Comparison of ENCODE assay signal across 8 mouse cellular contexts in the genomic region with DNA sequence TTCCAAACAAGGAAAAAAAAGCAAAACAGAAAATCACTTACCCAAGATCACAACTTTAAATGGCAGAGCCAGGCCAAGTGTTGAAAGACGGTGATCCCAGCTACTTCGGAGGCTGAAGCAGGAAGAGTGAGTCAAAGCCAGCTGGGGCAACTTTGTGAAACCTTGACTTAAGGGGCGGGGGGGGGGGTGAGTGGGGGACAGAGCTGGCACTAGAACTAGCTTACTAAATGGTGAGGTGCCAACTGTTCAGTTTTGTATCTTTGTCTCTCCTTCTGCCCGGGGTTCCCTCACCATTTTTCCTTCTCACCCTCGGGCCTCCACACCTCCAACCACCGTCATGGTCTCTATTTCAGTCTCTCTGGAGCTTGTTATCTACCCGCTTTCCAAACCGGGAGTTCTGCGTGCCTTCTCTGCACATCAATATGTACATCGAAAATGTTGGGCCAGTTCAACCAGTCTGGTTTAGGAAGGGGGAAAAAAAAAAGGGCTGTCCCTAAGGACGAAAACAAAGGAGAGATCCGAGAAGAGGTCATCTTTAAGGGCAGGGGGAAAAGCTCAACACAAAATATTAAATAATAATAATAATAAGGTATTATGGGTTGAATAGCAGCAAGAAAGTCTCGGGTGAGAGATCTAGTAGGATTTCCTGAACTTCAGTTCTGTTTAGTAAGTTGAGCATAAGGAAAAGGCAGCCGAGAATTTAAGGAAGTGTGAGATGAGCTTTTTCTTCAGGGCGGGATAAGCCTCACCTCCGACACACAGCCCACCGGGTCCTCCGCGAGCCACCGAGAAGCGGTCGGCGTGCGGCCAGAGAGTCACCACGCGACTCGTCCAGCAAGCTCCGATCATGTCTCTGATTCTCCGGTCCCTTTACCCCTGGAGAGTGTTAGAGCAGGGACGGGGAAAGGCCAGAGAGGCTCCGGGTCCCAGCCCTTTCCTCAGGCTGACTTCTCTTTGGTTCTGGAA. TPM values are rescaled to one million over a fixed set of nuclear protein-coding genes. Genes with fewer than 3 reads are reported as not detected.
DNase-seq lines count a peak whose midpoint lies in the region; ATAC-seq lines count a peak whose summit lies in the region.

No protein-coding gene starts in this region.

- H3K27me3 ChIP-seq in forebrain, embryonic 12.5 days: no peaks in the 10 kb centered on the region
- no peaks in the 10 kb centered on the region for H3K27me3 ChIP-seq in liver, embryonic 13.5 days

- H3K4me1 ChIP-seq in forebrain, embryonic 12.5 days: peaks cover 45% of the 10 kb centered on the region
- peaks cover 78% of the 10 kb centered on the region for H3K4me1 ChIP-seq in liver, embryonic 13.5 days (replicated peaks)

- H3K36me3 ChIP-seq in forebrain, embryonic 12.5 days (replicated peaks): peaks cover 46% of the 10 kb centered on the region
- H3K36me3 ChIP-seq in liver, embryonic 13.5 days: peaks cover 52% of the 10 kb centered on the region

- H3K9me3 ChIP-seq in forebrain, embryonic 12.5 days: no peaks in the 10 kb centered on the region
- no peaks in the 10 kb centered on the region for H3K9me3 ChIP-seq in liver, embryonic 13.5 days (replicated peaks)

- peak overlapping the region; percentile 92 for H3K4me3 ChIP-seq in forebrain, embryonic 12.5 days (replicated peaks)
- peak overlapping the region; percentile 81 for H3K4me3 ChIP-seq in liver, embryonic 13.5 days (replicated peaks)

- H3K9ac ChIP-seq in forebrain, embryonic 12.5 days: peak overlapping the region; percentile 83
- peak overlapping the region; percentile 80 for H3K9ac ChIP-seq in liver, embryonic 13.5 days

- peak overlapping the region; percentile 93 for H3K4me2 ChIP-seq in forebrain, embryonic 12.5 days
- peak overlapping the region; percentile 96 for H3K4me2 ChIP-seq in liver, embryonic 13.5 days

- peak; percentile 45 for DNase-seq in cerebellum, adult 9-11 months
- DNase-seq in cerebellum, adult 8-10 months: no peak
- peak; percentile 42 for DNase-seq in A20 (ENCODE audit: low read depth, low spot score)
- no peak for DNase-seq in liver, embryonic 13.5 days
- DNase-seq in frontal cortex, adult 2 months (ENCODE audit: extremely low spot score in 1 of 2, low spot score in 1 of 2): no peak
- DNase-seq in layer of hippocampus, adult 9-11 months: no peak

- ATAC-seq in forebrain, embryonic 12.5 days (ENCODE audit: low FRiP score): peak; percentile 18; the same call in 1 of the 2 replicates
- ATAC-seq in liver, embryonic 13.5 days (ENCODE audit: low read depth): peak; percentile 19
- no peak for ATAC-seq in inflammation-experienced regulatory T-cells, adult 6 months

- H3K27ac ChIP-seq in forebrain, embryonic 12.5 days: peak overlapping the region; percentile 90
- H3K27ac ChIP-seq in liver, embryonic 13.5 days: peak overlapping the region; percentile 81

- WGBS in forebrain, embryonic 12.5 days: 10% methylated on average over 31 of the region's 31 CpGs
- WGBS in liver, embryonic 13.5 days (ENCODE audit: insufficient replicate concordance): 4% methylated on average over 31 of the region's 31 CpGs

RNA-seq across cellular contexts. Expression of gene Sphk2, which starts 0.6 kb away (rescaled TPM):
- 26.5 and 30.1 TPM in 2 replicates for polyA plus RNA-seq in forebrain, embryonic 12.5 days (2016; fragmentation: Nextera tagmentation; extraction: Ambion mirVana)
- 11.4 and 11.7 TPM in 2 replicates for polyA plus RNA-seq in liver, embryonic 13.5 days (2015; fragmentation: Nextera tagmentation; extraction: Ambion mirVana)
- polyA plus RNA-seq in inflammation-experienced regulatory T-cells, adult 6 months (2017; shearing (Covaris generic)): 10 to 100 TPM; 12.1 to 17.3 (median 15.5) TPM
- 22.4 and 23.3 TPM in 2 replicates for polyA plus RNA-seq in frontal cortex, adult 2 months (2012; rRNA removed)

RNA-seq across cellular contexts. Expression of gene Rpl18, which starts 2.0 kb away (rescaled TPM):
- 707 and 745 TPM in 2 replicates for polyA plus RNA-seq in forebrain, embryonic 12.5 days (2016; fragmentation: Nextera tagmentation; extraction: Ambion mirVana)
- polyA plus RNA-seq in liver, embryonic 13.5 days (2015; fragmentation: Nextera tagmentation; extraction: Ambion mirVana): 761 and 840 TPM in 2 replicates
- 1,000 to 10,000 TPM; 1,609 to 2,946 (median 2,383) TPM for polyA plus RNA-seq in inflammation-experienced regulatory T-cells, adult 6 months (2017; shearing (Covaris generic))
- 280 and 304 TPM in 2 replicates for polyA plus RNA-seq in frontal cortex, adult 2 months (2012; rRNA removed)

RNA-seq across cellular contexts. Expression of gene Fam83e, which starts 3.8 kb away (rescaled TPM):
- polyA plus RNA-seq in forebrain, embryonic 12.5 days (2016; fragmentation: Nextera tagmentation; extraction: Ambion mirVana): 1.1 and 1.5 TPM in 2 replicates
- 0.37 and 0.47 TPM in 2 replicates for polyA plus RNA-seq in liver, embryonic 13.5 days (2015; fragmentation: Nextera tagmentation; extraction: Ambion mirVana)
- under 1 TPM in 2 of 3 experiments, not detected in 1; 0.63 to 0.80 TPM for polyA plus RNA-seq in inflammation-experienced regulatory T-cells, adult 6 months (2017; shearing (Covaris generic))
- polyA plus RNA-seq in frontal cortex, adult 2 months (2012; rRNA removed): 0.18 and 0.21 TPM in 2 replicates

RNA-seq across cellular contexts. Expression of gene Spaca4, which starts 8.4 kb away (rescaled TPM):
- not detected in 2 replicates for polyA plus RNA-seq in forebrain, embryonic 12.5 days (2016; fragmentation: Nextera tagmentation; extraction: Ambion mirVana)
- polyA plus RNA-seq in liver, embryonic 13.5 days (2015; fragmentation: Nextera tagmentation; extraction: Ambion mirVana): not detected in 2 replicates
- not detected for polyA plus RNA-seq in inflammation-experienced regulatory T-cells, adult 6 months (2017; shearing (Covaris generic))
- not detected in 2 replicates for polyA plus RNA-seq in frontal cortex, adult 2 months (2012; rRNA removed)

RNA-seq across cellular contexts. Expression of gene Dbp, which starts 12.3 kb away (rescaled TPM):
- 3.8 and 3.9 TPM in 2 replicates for polyA plus RNA-seq in forebrain, embryonic 12.5 days (2016; fragmentation: Nextera tagmentation; extraction: Ambion mirVana)
- 0.43 and 0.64 TPM in 2 replicates for polyA plus RNA-seq in liver, embryonic 13.5 days (2015; fragmentation: Nextera tagmentation; extraction: Ambion mirVana)
- polyA plus RNA-seq in inflammation-experienced regulatory T-cells, adult 6 months (2017; shearing (Covaris generic)): 1 to 10 TPM; 3.1 to 8.6 (median 6.5) TPM
- polyA plus RNA-seq in frontal cortex, adult 2 months (2012; rRNA removed): 208 and 221 TPM in 2 replicates

Comparison
In these comparisons a context has a peak if more than half of its experiments do, and no peak if none do; other contexts are left out.
1. DNase-seq: peak in cerebellum, adult 9-11 months (single experiment) and A20 (single experiment); none in cerebellum, adult 8-10 months (single experiment), liver, embryonic 13.5 days (single experiment), frontal cortex, adult 2 months (0 of 2) and layer of hippocampus, adult 9-11 months (single experiment).